Mouse (Mus musculus) hematopoietic stem cell, adult 5-6 weeks (primary cell): Measurements from ENCODE around the gene Mtx3. TPM values are rescaled to one million over a fixed set of nuclear protein-coding genes. Genes with fewer than 3 reads are reported as not detected.

Experiments used
- ATAC-seq, 2 experiments: fragments of 125-278 bp in 1 of 2; replicated peaks in 1 of 2; 2 replicates each; pipeline ENCODE4 v1.8.0; 2016 to 2017; ENCODE audit warnings: inconsistent platforms in 2 of 2, mild to moderate bottlenecking in 2 of 2, moderate number of reproducible peaks in 2 of 2, low read depth in 1 of 2, moderate TSS enrichment in 1 of 2; ENCODE audit not compliant: low FRiP score in 2 of 2, poor library complexity in 2 of 2, severe bottlenecking in 2 of 2, insufficient read depth in 1 of 2, low TSS enrichment in 1 of 2
- total RNA-seq: library from RNA; stranded (forward); fragments of 172-1452, 232-1000 nt; gene quantifications from 2 replicates; pipeline ENCODE4 v1.2.3, GENCODE M21; 2017

The Mtx3 gene
- total RNA-seq, 1 experiment from 2014 or later: 12.7 TPM

DNA sequence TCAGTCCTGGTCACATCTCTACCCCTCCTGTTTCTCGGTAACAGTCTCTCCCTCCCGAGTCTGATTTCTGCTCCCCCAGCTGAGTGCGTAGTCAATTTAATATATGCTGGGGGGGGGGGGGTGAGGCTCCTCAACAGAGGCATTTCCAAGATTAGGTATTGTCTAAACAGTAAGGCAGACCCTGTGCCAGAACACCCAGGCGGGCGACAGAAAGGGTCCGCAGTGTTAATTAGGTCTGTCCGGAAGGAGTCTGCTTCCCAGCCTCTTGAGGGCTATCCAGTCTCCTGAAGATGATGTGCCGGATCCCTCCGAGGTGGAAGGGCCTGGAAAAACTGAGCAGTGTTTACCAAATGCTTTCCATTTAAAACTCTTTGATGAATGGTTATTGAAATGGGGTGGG is 35.4 kb downstream of the Mtx3 start:
- no peak for ATAC-seq

GRCm38 (mm10) chr13:92880589-92880988 is 36.0 kb downstream of the Mtx3 start:
- ATAC-seq: no peak

- no peak for ATAC-seq
Observed at GRCm38 (mm10) chr13:92882271-92882985, 37.9 kb downstream of the Mtx3 start.

GRCm38 (mm10) chr13:92882986-92883720 is 38.6 kb downstream of the Mtx3 start:
- no peak for ATAC-seq

DNA sequence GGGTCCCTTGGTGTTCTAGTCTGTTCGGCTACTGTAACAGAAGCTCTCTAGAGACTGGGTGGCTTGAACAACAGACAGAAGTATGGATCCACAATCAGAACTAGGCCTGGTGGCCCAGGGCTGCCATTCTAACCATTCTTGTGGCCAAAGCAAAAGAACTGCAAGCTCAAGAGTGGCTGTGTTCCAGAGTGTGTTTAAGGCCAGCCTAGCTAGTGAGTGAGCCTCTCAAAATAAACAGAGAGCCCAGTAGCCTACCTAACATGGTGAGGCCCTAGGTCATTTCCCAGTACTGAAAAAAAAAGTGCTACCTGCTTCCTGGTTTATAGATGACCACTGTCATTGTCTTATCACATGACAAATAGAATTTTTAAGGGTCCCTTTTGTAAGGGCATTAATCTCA is 39.6 kb downstream of the Mtx3 start:
- no peak for ATAC-seq

GRCm38 (mm10) chr13:92884930-92885329 is 40.4 kb downstream of the Mtx3 start:
- ATAC-seq: no peak

GRCm38 (mm10) chr13:92899087-92899486 is 54.5 kb downstream of the Mtx3 start:
- ATAC-seq: no peak

- ATAC-seq: no peak
Observed at GRCm38 (mm10) chr13:92903291-92903690, 58.7 kb downstream of the Mtx3 start.

- ATAC-seq: no peak
Observed at GRCm38 (mm10) chr13:92905944-92906343, 61.4 kb downstream of the Mtx3 start.

GRCm38 (mm10) chr13:92907366-92907765 is 62.8 kb downstream of the Mtx3 start:
- no peak for ATAC-seq

Other genes with a start within 250 kb of the Mtx3 start
- 9.2 and 14.4 TPM in 2 replicates for gene Serinc5, start 233.7 kb upstream of the Mtx3 start, total RNA-seq
- gene Thbs4, start 49.9 kb upstream of the Mtx3 start, total RNA-seq: 0.19 TPM in 1 of 2 replicates, not detected in the other